Mouse (Mus musculus): ENCODE measurements at regions not wholly inside any gene's neighbourhood (a gene's known extent, or its start where the extent isn't known, plus 50 kb on each side); places are given as distances from the start of the nearest gene placed in this dataset.

DNA sequence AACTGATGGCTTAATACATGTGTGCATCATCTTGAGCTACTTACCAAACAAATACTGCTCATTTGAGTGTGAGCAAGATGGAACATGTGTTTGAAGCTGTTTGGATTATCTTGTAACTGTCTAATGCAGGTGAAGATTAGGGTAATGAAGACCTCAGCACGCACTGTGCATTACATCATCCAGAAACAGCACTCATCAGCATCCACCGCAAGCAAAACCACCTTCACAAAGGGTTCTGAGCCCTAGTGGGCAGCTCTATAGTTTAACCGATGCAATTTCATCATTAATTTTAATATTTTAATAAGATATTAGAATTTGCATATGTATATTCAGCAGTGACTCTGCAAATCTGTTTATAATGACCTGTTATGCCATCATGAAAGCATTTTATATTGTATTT is 664.1 kb downstream of the Lrriq3 start:
- TF ChIP-seq CTCF (conservative IDR thresholded peaks at IDR 0.05 in 1 of 2, IDR thresholded peaks at IDR 0.05 in 1 of 2; ENCODE audit: low read depth in 2 of 2, low read length in 2 of 2) (no peak), HCFC1 (IDR thresholded peaks at IDR 0.05; ENCODE audit: low read depth, low read length) (no peak), ZNF384 (IDR thresholded peaks at IDR 0.05; ENCODE audit: low read depth, low read length) (no peak), POLR2A (IDR thresholded peaks at IDR 0.05; ENCODE audit: low read depth, low read length) (no peak), EP300 (IDR thresholded peaks at IDR 0.05; ENCODE audit: low read length) (no peak)

Data from CH12.LX (cell line).